Mouse (Mus musculus) heart, postnatal 0 days (tissue): ENCODE results near the gene Slc16a2.

Source experiments
- CTCF ChIP-seq: IDR thresholded peaks from 2 replicates; pipeline ENCODE4 v1.5.1; 2016; ENCODE audit warnings: antibody characterized with exemption, control low read depth, low read depth
- EP300 ChIP-seq: IDR thresholded peaks from 2 replicates; pipeline ENCODE4 v1.6.1; 2016; ENCODE audit warnings: antibody characterized with exemption, low read depth

DNA sequence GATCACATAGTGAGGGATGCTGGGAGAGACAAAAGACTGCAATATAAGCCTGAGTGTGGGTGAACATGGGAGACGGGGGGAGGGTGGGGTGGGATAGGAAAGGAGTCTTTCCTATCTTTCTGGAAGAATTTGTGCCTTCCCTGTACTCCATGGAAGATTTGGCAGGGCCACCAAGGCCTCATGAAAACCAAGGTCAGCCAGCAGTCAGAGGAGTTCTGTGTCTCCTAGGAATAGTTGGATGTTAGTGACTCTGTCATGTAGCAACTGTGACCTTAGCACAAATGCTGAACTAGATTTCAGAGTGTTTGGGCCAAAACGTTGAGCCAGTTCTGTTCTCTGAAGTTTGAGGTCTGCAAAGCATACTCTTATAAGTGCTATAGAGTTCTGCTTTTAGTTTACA lies 36.1 kb downstream of the Slc16a2 start:
- TF ChIP-seq CTCF (no peak), EP300 (no peak)
